Mouse (Mus musculus) B cell, adult (primary cell): ENCODE results near the gene Tab1. TPM values are rescaled to one million over a fixed set of nuclear protein-coding genes. Genes with fewer than 3 reads are reported as not detected.

Experiments
- total RNA-seq: library from RNA; stranded (reverse); gene quantifications from 4 replicates; pipeline ENCODE4 v1.2.4, GENCODE M21; 2023; ENCODE audit not compliant: inconsistent age

Gene Tab1
- total RNA-seq = 18.6 to 21.3 TPM (median 19.5 TPM) in 4 replicates

GRCm38 (mm10) chr15:80132993-80133586 lies at the start of gene Tab1:
Tab1 (plus strand) TSS chr15:80133127.

GRCm38 (mm10) chr15:80091121-80091955 lies 41.6 kb upstream of the Tab1 start, which contains the start of the genes Syngr1 and Rpl3:
Syngr1 (plus strand) TSS chr15:80091334.
Rpl3 (minus strand) TSS chr15:80091868.

GRCm38 (mm10) chr15:80173001-80173771 lies 40.3 kb downstream of the Tab1 start, which contains the start of gene Mgat3:
Mgat3 (plus strand) TSS chr15:80173721.

Other genes with a start within 250 kb of the Tab1 start
- gene Apobec3, start 241.5 kb upstream of the Tab1 start, total RNA-seq = 346 to 372 TPM (median 358 TPM) in 4 replicates
- gene Cbx7, start 162.0 kb upstream of the Tab1 start, total RNA-seq = 98.3 to 113 TPM (median 110 TPM) in 4 replicates
- 0.42 to 1.4 TPM (median 0.93 TPM) in 3 of 4 replicates, not detected in the other for gene Pdgfb, start 118.2 kb upstream of the Tab1 start, total RNA-seq
- gene Syngr1, start 41.8 kb upstream of the Tab1 start, total RNA-seq = not detected in 4 replicates
- gene Rpl3, start 41.3 kb upstream of the Tab1 start, total RNA-seq = 1,031 to 1,101 TPM (median 1,075 TPM) in 4 replicates
- gene Mgat3, start 40.6 kb downstream of the Tab1 start, total RNA-seq = not detected in 4 replicates
- gene Mief1, start 100.9 kb downstream of the Tab1 start, total RNA-seq = 46.0 to 51.0 TPM (median 48.1 TPM) in 4 replicates
- gene AC140267.1, start 102.7 kb downstream of the Tab1 start, total RNA-seq = 9.1 to 12.2 TPM in 2 of 4 replicates, not detected in the others
- gene Atf4, start 122.1 kb downstream of the Tab1 start, total RNA-seq = 538 to 573 TPM (median 553 TPM) in 4 replicates
- 22.3 to 32.0 TPM (median 24.1 TPM) in 4 replicates for gene Rps19bp1, start 131.2 kb downstream of the Tab1 start, total RNA-seq
- gene Cacna1i, start 154.1 kb downstream of the Tab1 start, total RNA-seq = 44.5 to 54.6 TPM (median 48.5 TPM) in 4 replicates